25 mouse cellular contexts compared by ENCODE assay signal in genomic region chr13:79654115-79654514, GRCm38 (mm10).
A peak's percentile ranks its signal among the peaks of the same experiment; 100 is the strongest.
DNase-seq lines count a peak whose midpoint lies in the region; ATAC-seq and TF ChIP-seq lines count a peak whose summit lies in the region.
"Had no signal": no experiment of that assay in that cellular context is flagged by ENCODE, and none has a peak within 500 bp of the region (broad histone marks: within the 10 kb centered on the region; RNA-seq: fewer than 3 reads in every experiment).

No protein-coding gene starts in this region.

- H3K4me3 ChIP-seq in embryonic facial prominence, embryonic 14.5 days (ENCODE audit: low read depth, low read length), result no peak overlapping the region
- no peak overlapping the region for H3K4me3 ChIP-seq in embryonic facial prominence, embryonic 10.5 days
- H3K4me3 ChIP-seq in forebrain, embryonic 15.5 days, result no peak overlapping the region
- no peak overlapping the region for H3K4me3 ChIP-seq in forebrain, postnatal 0 days (ENCODE audit: low read depth, low read length)
- H3K4me3 ChIP-seq in midbrain, embryonic 11.5 days (ENCODE audit: low read depth, low read length), result no peak overlapping the region
- no peak overlapping the region for H3K4me3 ChIP-seq in midbrain, postnatal 0 days (ENCODE audit: low read depth, low read length)
- H3K4me3 ChIP-seq: embryonic facial prominence, embryonic 13.5 days; heart, embryonic 12.5 days; heart, embryonic 15.5 days; hindbrain, embryonic 10.5 days; hindbrain, embryonic 13.5 days; intestine, embryonic 15.5 days had no signal

- no peaks in the 10 kb centered on the region for H3K9me3 ChIP-seq in embryonic facial prominence, embryonic 14.5 days (ENCODE audit: control insufficient read depth, low read length)
- no peaks in the 10 kb centered on the region for H3K9me3 ChIP-seq in embryonic facial prominence, embryonic 10.5 days
- H3K9me3 ChIP-seq in forebrain, embryonic 15.5 days, result no peaks in the 10 kb centered on the region
- no peaks in the 10 kb centered on the region for H3K9me3 ChIP-seq in forebrain, postnatal 0 days (ENCODE audit: low read length)
- no peaks in the 10 kb centered on the region for H3K9me3 ChIP-seq in midbrain, embryonic 11.5 days (ENCODE audit: control insufficient read depth, low read length)
- H3K9me3 ChIP-seq in midbrain, postnatal 0 days (ENCODE audit: low read length), result no peaks in the 10 kb centered on the region
- H3K9me3 ChIP-seq: embryonic facial prominence, embryonic 13.5 days; heart, embryonic 15.5 days; hindbrain, embryonic 10.5 days; hindbrain, embryonic 13.5 days; intestine, embryonic 15.5 days had no signal

- WGBS in embryonic facial prominence, embryonic 14.5 days, result 76% methylated on average over 7 of the region's 7 CpGs
- 92% methylated on average over 7 of the region's 7 CpGs for WGBS in embryonic facial prominence, embryonic 10.5 days
- WGBS in forebrain, embryonic 15.5 days, result 58% methylated on average over 7 of the region's 7 CpGs
- WGBS in forebrain, postnatal 0 days, result 63% methylated on average over 7 of the region's 7 CpGs
- WGBS in midbrain, embryonic 11.5 days, result 88% methylated on average over 7 of the region's 7 CpGs
- WGBS in midbrain, postnatal 0 days, result 84% methylated on average over 7 of the region's 7 CpGs

- DNase-seq in embryonic facial prominence, embryonic 14.5 days (ENCODE audit: low spot score), result peak; percentile 15
- no peak for DNase-seq in embryonic facial prominence, embryonic 10.5 days (ENCODE audit: low spot score)
- DNase-seq in forebrain, postnatal 0 days, result no peak
- peak; percentile 23 for DNase-seq in midbrain, embryonic 11.5 days (ENCODE audit: low spot score, missing footprints)
- DNase-seq in midbrain, postnatal 0 days (ENCODE audit: low spot score), result no peak
- DNase-seq: adrenal gland, adult 8-10 months; adrenal gland, postnatal 25 days; cerebellum, adult 11 months; cerebellum, adult 2 months; cerebellum, adult 9-11 months; cerebellum, postnatal 25 days; gastrocnemius, postnatal 25 days; heart, adult 18-20 months; heart, postnatal 10 days; heart, postnatal 36 days; kidney, adult 11 months had no signal

- no peak overlapping the region for H3K27ac ChIP-seq in embryonic facial prominence, embryonic 14.5 days (replicated peaks; ENCODE audit: low read depth, low read length)
- no peak overlapping the region for H3K27ac ChIP-seq in embryonic facial prominence, embryonic 10.5 days (replicated peaks)
- no peak overlapping the region for H3K27ac ChIP-seq in forebrain, embryonic 15.5 days (replicated peaks)
- no peak overlapping the region for H3K27ac ChIP-seq in forebrain, postnatal 0 days (ENCODE audit: low read depth, low read length)
- H3K27ac ChIP-seq in midbrain, embryonic 11.5 days (ENCODE audit: low read depth, low read length), result no peak overlapping the region
- no peak overlapping the region for H3K27ac ChIP-seq in midbrain, postnatal 0 days (ENCODE audit: low read depth, low read length)
- H3K27ac ChIP-seq: embryonic facial prominence, embryonic 13.5 days; heart, embryonic 15.5 days; hindbrain, embryonic 10.5 days; hindbrain, embryonic 13.5 days; intestine, embryonic 15.5 days had no signal

- TF ChIP-seq CTCF in forebrain, postnatal 0 days (IDR thresholded peaks at IDR 0.05; ENCODE audit: low read depth), result no peak
- TF ChIP-seq CTCF in midbrain, postnatal 0 days (IDR thresholded peaks at IDR 0.05), result no peak

- H3K4me1 ChIP-seq in embryonic facial prominence, embryonic 14.5 days (ENCODE audit: control insufficient read depth, insufficient read depth, low read length), result no peaks in the 10 kb centered on the region
- no peaks in the 10 kb centered on the region for H3K4me1 ChIP-seq in embryonic facial prominence, embryonic 10.5 days
- H3K4me1 ChIP-seq in forebrain, embryonic 15.5 days, result no peaks in the 10 kb centered on the region
- no peaks in the 10 kb centered on the region for H3K4me1 ChIP-seq in forebrain, postnatal 0 days (ENCODE audit: insufficient read depth)
- H3K4me1 ChIP-seq in midbrain, embryonic 11.5 days (ENCODE audit: control insufficient read depth, insufficient read depth, low read length), result no peaks in the 10 kb centered on the region
- no peaks in the 10 kb centered on the region for H3K4me1 ChIP-seq in midbrain, postnatal 0 days (ENCODE audit: insufficient read depth, low read length)
- H3K4me1 ChIP-seq: embryonic facial prominence, embryonic 13.5 days; heart, embryonic 12.5 days; heart, embryonic 15.5 days; hindbrain, embryonic 10.5 days; hindbrain, embryonic 13.5 days; intestine, embryonic 15.5 days had no signal

- no peak overlapping the region for H3K9ac ChIP-seq in embryonic facial prominence, embryonic 14.5 days (ENCODE audit: low read depth, low read length)
- H3K9ac ChIP-seq in forebrain, embryonic 15.5 days (replicated peaks), result no peak overlapping the region
- no peak overlapping the region for H3K9ac ChIP-seq in forebrain, postnatal 0 days
- no peak overlapping the region for H3K9ac ChIP-seq in midbrain, embryonic 11.5 days (ENCODE audit: low read length)
- no peak overlapping the region for H3K9ac ChIP-seq in midbrain, postnatal 0 days (replicated peaks; ENCODE audit: low read length, poor library complexity, severe bottlenecking)
- H3K9ac ChIP-seq: embryonic facial prominence, embryonic 13.5 days; heart, embryonic 12.5 days; heart, embryonic 15.5 days; hindbrain, embryonic 13.5 days; intestine, embryonic 15.5 days had no signal

- H3K4me2 ChIP-seq in embryonic facial prominence, embryonic 14.5 days (ENCODE audit: low read depth, low read length), result no peak overlapping the region
- no peak overlapping the region for H3K4me2 ChIP-seq in forebrain, embryonic 15.5 days (replicated peaks)
- H3K4me2 ChIP-seq in forebrain, postnatal 0 days (ENCODE audit: low read depth), result no peak overlapping the region
- H3K4me2 ChIP-seq in midbrain, embryonic 11.5 days, result no peak overlapping the region
- H3K4me2 ChIP-seq in midbrain, postnatal 0 days (ENCODE audit: low read depth, low read length, poor library complexity, severe bottlenecking), result no peak overlapping the region
- H3K4me2 ChIP-seq: embryonic facial prominence, embryonic 13.5 days; heart, embryonic 12.5 days; heart, embryonic 15.5 days; hindbrain, embryonic 13.5 days; intestine, embryonic 15.5 days had no signal

- no peaks in the 10 kb centered on the region for H3K27me3 ChIP-seq in embryonic facial prominence, embryonic 14.5 days (replicated peaks; ENCODE audit: control insufficient read depth, insufficient read depth, low read length)
- H3K27me3 ChIP-seq in embryonic facial prominence, embryonic 10.5 days (replicated peaks; ENCODE audit: low read depth, poor library complexity, severe bottlenecking), result no peaks in the 10 kb centered on the region
- no peaks in the 10 kb centered on the region for H3K27me3 ChIP-seq in forebrain, embryonic 15.5 days
- no peaks in the 10 kb centered on the region for H3K27me3 ChIP-seq in forebrain, postnatal 0 days (ENCODE audit: insufficient read depth, low read length)
- H3K27me3 ChIP-seq in midbrain, embryonic 11.5 days (ENCODE audit: control insufficient read depth, insufficient read depth, low read length), result no peaks in the 10 kb centered on the region
- no peaks in the 10 kb centered on the region for H3K27me3 ChIP-seq in midbrain, postnatal 0 days (ENCODE audit: insufficient read depth, low read length)
- H3K27me3 ChIP-seq: embryonic facial prominence, embryonic 13.5 days; heart, embryonic 12.5 days; heart, embryonic 15.5 days; hindbrain, embryonic 13.5 days; intestine, embryonic 15.5 days had no signal

- no peak for ATAC-seq in embryonic facial prominence, embryonic 14.5 days (ENCODE audit: low read depth)
- ATAC-seq in forebrain, embryonic 15.5 days (replicated peaks), result peak; percentile 53
- no peak for ATAC-seq in forebrain, postnatal 0 days
- ATAC-seq in midbrain, embryonic 11.5 days (ENCODE audit: low FRiP score), result no peak
- no peak for ATAC-seq in midbrain, postnatal 0 days (ENCODE audit: low FRiP score)
- ATAC-seq: activated CD4-positive, CD25-positive, alpha-beta regulatory T cell, adult 4 months; hindbrain, embryonic 16.5 days; intestine, embryonic 15.5 days had no signal

- H3K36me3 ChIP-seq in embryonic facial prominence, embryonic 14.5 days (ENCODE audit: control insufficient read depth, insufficient read depth, low read length), result no peaks in the 10 kb centered on the region
- H3K36me3 ChIP-seq in embryonic facial prominence, embryonic 10.5 days (replicated peaks), result no peaks in the 10 kb centered on the region
- H3K36me3 ChIP-seq in forebrain, embryonic 15.5 days, result no peaks in the 10 kb centered on the region
- no peaks in the 10 kb centered on the region for H3K36me3 ChIP-seq in forebrain, postnatal 0 days (ENCODE audit: insufficient read depth)
- no peaks in the 10 kb centered on the region for H3K36me3 ChIP-seq in midbrain, embryonic 11.5 days (ENCODE audit: control insufficient read depth, insufficient read depth, low read length)
- no peaks in the 10 kb centered on the region for H3K36me3 ChIP-seq in midbrain, postnatal 0 days (ENCODE audit: insufficient read depth, low read length)
- H3K36me3 ChIP-seq: embryonic facial prominence, embryonic 13.5 days; heart, embryonic 12.5 days; heart, embryonic 15.5 days; hindbrain, embryonic 10.5 days; hindbrain, embryonic 13.5 days; intestine, embryonic 15.5 days had no signal

Comparison
In these comparisons a context has a peak if more than half of its experiments do, and no peak if none do; other contexts are left out.
1. DNase-seq: peak in embryonic facial prominence, embryonic 14.5 days (single experiment) and midbrain, embryonic 11.5 days (single experiment); none in embryonic facial prominence, embryonic 10.5 days (single experiment), forebrain, postnatal 0 days (single experiment) and midbrain, postnatal 0 days (single experiment).